ENCODE assay signal across 10 mouse cellular contexts in the genomic region with DNA sequence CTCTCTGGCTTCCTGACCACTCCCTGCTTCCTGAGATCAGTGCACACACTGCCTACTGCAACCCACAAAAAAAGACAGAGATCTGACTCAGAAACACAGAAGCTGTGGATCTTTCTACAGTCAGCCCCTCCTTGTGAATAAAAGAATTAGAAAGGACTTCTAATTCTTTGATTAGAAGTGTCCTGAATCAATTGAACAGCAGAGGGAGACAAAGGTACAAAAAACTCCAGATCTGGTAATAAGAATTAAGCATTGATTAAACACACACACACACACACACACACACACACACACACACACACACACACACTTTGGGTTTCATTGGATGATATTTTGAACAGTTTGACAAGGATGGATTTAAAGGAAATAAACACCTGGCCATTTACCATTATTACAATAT. TPM values are rescaled to one million over a fixed set of nuclear protein-coding genes. Genes with fewer than 3 reads are reported as not detected.
DNase-seq lines count a peak whose midpoint lies in the region; ATAC-seq lines count a peak whose summit lies in the region.
"Had no signal": no experiment of that assay in that cellular context is flagged by ENCODE, and none has a peak within 500 bp of the region (broad histone marks: within the 10 kb centered on the region; RNA-seq: fewer than 3 reads in every experiment).

No protein-coding gene starts in this region.

- DNase-seq in cerebellum, adult 9-10 months = peak; percentile 68
- DNase-seq in cerebellum, adult 11-12 months = no peak
- peak; percentile 63 for DNase-seq in hindbrain, embryonic 14.5 days (ENCODE audit: low spot score)
- peak; percentile 12 for DNase-seq in lung, postnatal 25 days (ENCODE audit: low spot score)
- no peak for DNase-seq in lung, postnatal 4 days
- peak; percentile 63 for DNase-seq in retina, embryonic 14.5 days (ENCODE audit: low spot score)
- DNase-seq in left cerebral cortex, adult 11 months (ENCODE audit: low spot score) = no peak
- DNase-seq: right cerebral cortex, postnatal 14 days had no signal

- no peaks in the 10 kb centered on the region for H3K9me3 ChIP-seq in hindbrain, embryonic 14.5 days (ENCODE audit: control insufficient read depth, low read length)
- no peaks in the 10 kb centered on the region for H3K9me3 ChIP-seq in hindbrain, embryonic 12.5 days (replicated peaks)
- H3K9me3 ChIP-seq: lung, embryonic 15.5 days had no signal

- no peak overlapping the region for H3K27ac ChIP-seq in hindbrain, embryonic 14.5 days
- no peak overlapping the region for H3K27ac ChIP-seq in hindbrain, embryonic 12.5 days
- H3K27ac ChIP-seq: lung, embryonic 15.5 days had no signal

- no peaks in the 10 kb centered on the region for H3K4me1 ChIP-seq in hindbrain, embryonic 14.5 days (replicated peaks; ENCODE audit: control insufficient read depth, insufficient read depth, low read length)
- no peaks in the 10 kb centered on the region for H3K4me1 ChIP-seq in hindbrain, embryonic 12.5 days
- H3K4me1 ChIP-seq: lung, embryonic 15.5 days had no signal

- H3K4me3 ChIP-seq in hindbrain, embryonic 14.5 days (replicated peaks; ENCODE audit: low read length) = no peak overlapping the region
- no peak overlapping the region for H3K4me3 ChIP-seq in hindbrain, embryonic 12.5 days
- H3K4me3 ChIP-seq: lung, embryonic 15.5 days had no signal

- no peaks in the 10 kb centered on the region for H3K36me3 ChIP-seq in hindbrain, embryonic 14.5 days (replicated peaks; ENCODE audit: control insufficient read depth, insufficient read depth)
- no peaks in the 10 kb centered on the region for H3K36me3 ChIP-seq in hindbrain, embryonic 12.5 days
- H3K36me3 ChIP-seq: lung, embryonic 15.5 days had no signal

- no peak overlapping the region for H3K4me2 ChIP-seq in hindbrain, embryonic 14.5 days (replicated peaks)
- no peak overlapping the region for H3K4me2 ChIP-seq in hindbrain, embryonic 12.5 days (replicated peaks)
- H3K4me2 ChIP-seq: lung, embryonic 15.5 days had no signal

- ATAC-seq in hindbrain, embryonic 14.5 days (ENCODE audit: low FRiP score) = peak; percentile 31; the same call in 1 of the 2 replicates
- no peak for ATAC-seq in hindbrain, embryonic 12.5 days (ENCODE audit: low FRiP score)

- H3K27me3 ChIP-seq in hindbrain, embryonic 14.5 days (ENCODE audit: control insufficient read depth, insufficient read depth, low read length) = no peaks in the 10 kb centered on the region
- no peaks in the 10 kb centered on the region for H3K27me3 ChIP-seq in hindbrain, embryonic 12.5 days
- H3K27me3 ChIP-seq: lung, embryonic 15.5 days had no signal

- no peak overlapping the region for H3K9ac ChIP-seq in hindbrain, embryonic 14.5 days
- no peak overlapping the region for H3K9ac ChIP-seq in hindbrain, embryonic 12.5 days
- H3K9ac ChIP-seq: lung, embryonic 15.5 days had no signal

RNA-seq across cellular contexts. Expression of a gene that starts 24.2 kb away (rescaled TPM):
- polyA plus RNA-seq in hindbrain, embryonic 14.5 days (2014; fragmentation: Nextera tagmentation; extraction: Ambion mirVana) = 0.41 and 0.67 TPM in 2 replicates
- 1.3 and 1.7 TPM in 2 replicates for polyA plus RNA-seq in hindbrain, embryonic 12.5 days (2016; fragmentation: Nextera tagmentation; extraction: Ambion mirVana)

RNA-seq across cellular contexts. Expression of a gene that starts 54.4 kb away (rescaled TPM):
- 0.23 TPM in 1 of 2 replicates, not detected in the other for polyA plus RNA-seq in hindbrain, embryonic 14.5 days (2014; fragmentation: Nextera tagmentation; extraction: Ambion mirVana)
- polyA plus RNA-seq in hindbrain, embryonic 12.5 days (2016; fragmentation: Nextera tagmentation; extraction: Ambion mirVana) = 0.16 TPM in 1 of 2 replicates, not detected in the other

Comparison
In these comparisons a context has a peak if more than half of its experiments do, and no peak if none do; other contexts are left out.
1. DNase-seq: peak in cerebellum, adult 9-10 months (single experiment), hindbrain, embryonic 14.5 days (single experiment), lung, postnatal 25 days (single experiment) and retina, embryonic 14.5 days (single experiment); none in cerebellum, adult 11-12 months (single experiment), lung, postnatal 4 days (0 of 2) and left cerebral cortex, adult 11 months (single experiment).